Mouse (Mus musculus) MEL (cell line): ENCODE results near the gene Wdr46.

Experiments used
- CTCF ChIP-seq, 3 experiments: IDR thresholded peaks in 2 of 3; conservative IDR thresholded peaks in 1 of 3; 2 replicates each; pipeline ENCODE4 v1.5.1; 2011 to 2012; ENCODE audit warnings: low read length in 3 of 3, low read depth in 2 of 3, mild to moderate bottlenecking in 2 of 3, improper control_type of control experiment in 1 of 3, inconsistent platforms in 1 of 3, mixed read lengths in 1 of 3, moderate library complexity in 1 of 3; ENCODE audit not compliant: control insufficient read depth in 1 of 3, insufficient read depth in 1 of 3, poor library complexity in 1 of 3, severe bottlenecking in 1 of 3
- GATA1 ChIP-seq: IDR thresholded peaks from 2 replicates; pipeline ENCODE4 v1.6.1; 2011; ENCODE audit warnings: low read depth, low read length, improper control_type of control experiment
- MAFK ChIP-seq: IDR thresholded peaks from 2 replicates; pipeline ENCODE4 v1.6.1; 2011; ENCODE audit warnings: low read depth, mild to moderate bottlenecking, low read length, improper control_type of control experiment, borderline replicate concordance
- MEF2A ChIP-seq: IDR thresholded peaks from 2 replicates; pipeline ENCODE4 v1.6.1; 2014; ENCODE audit warnings: low read depth, mild to moderate bottlenecking, inconsistent platforms, low read length, improper control_type of control experiment; ENCODE audit not compliant: poor library complexity, insufficient replicate concordance, severe bottlenecking; ENCODE audit errors: extremely low read depth
- NELFE ChIP-seq: IDR thresholded peaks from 2 replicates; pipeline ENCODE4 v1.6.1; 2011; ENCODE audit warnings: low read depth, low read length, improper control_type of control experiment
- POLR2A ChIP-seq, 2 experiments: IDR thresholded peaks; 2 replicates each; pipeline ENCODE4 v1.6.1; 2011 to 2012; ENCODE audit warnings: low read length in 2 of 2, mild to moderate bottlenecking in 2 of 2, control low read depth in 1 of 2, improper control_type of control experiment in 1 of 2, low read depth in 1 of 2, moderate library complexity in 1 of 2; ENCODE audit not compliant: control insufficient read depth in 1 of 2, insufficient read depth in 1 of 2, poor library complexity in 1 of 2
- TBP ChIP-seq: IDR thresholded peaks from 2 replicates; pipeline ENCODE4 v1.8.0; 2011; ENCODE audit warnings: low read depth, low read length, improper control_type of control experiment
- TCF12 ChIP-seq: IDR thresholded peaks from 2 replicates; pipeline ENCODE4 v1.6.1; 2014; ENCODE audit warnings: low read depth, mild to moderate bottlenecking, inconsistent platforms, low read length, improper control_type of control experiment, moderate library complexity
- ZMIZ1 ChIP-seq: IDR thresholded peaks from 2 replicates; pipeline ENCODE4 v1.6.1; 2012; ENCODE audit warnings: low read depth, mild to moderate bottlenecking, inconsistent platforms, low read length, improper control_type of control experiment, moderate library complexity
- ZNF384 ChIP-seq: IDR thresholded peaks from 2 replicates; pipeline ENCODE4 v1.6.1; 2012; ENCODE audit warnings: low read depth, mild to moderate bottlenecking, inconsistent platforms, low read length, improper control_type of control experiment

GRCm38 (mm10) chr17:33917656-33918292 is 22.7 kb upstream of the Wdr46 start:
- no peak for TF ChIP-seq CTCF (IDR thresholded peaks at IDR 0.05 in 2 of 3, conservative IDR thresholded peaks at IDR 0.05 in 1 of 3; ENCODE audit: control insufficient read depth in 1 of 3, insufficient read depth in 1 of 3, low read depth in 2 of 3, low read length in 3 of 3, poor library complexity in 1 of 3, severe bottlenecking in 1 of 3)
- no peak for TF ChIP-seq POLR2A (IDR thresholded peaks at IDR 0.05; ENCODE audit: control insufficient read depth in 1 of 2, insufficient read depth in 1 of 2, low read depth in 1 of 2, low read length in 2 of 2, poor library complexity in 1 of 2)
- TF ChIP-seq ZMIZ1: no peak
- TF ChIP-seq MEF2A: no peak
- TF ChIP-seq NELFE: no peak
- TF ChIP-seq ZNF384: no peak
- TF ChIP-seq TCF12: no peak
- no peak for TF ChIP-seq MAFK
- TF ChIP-seq GATA1: no peak
- no peak for TF ChIP-seq TBP
